31 mouse cellular contexts compared by ENCODE assay signal in the genomic region with DNA sequence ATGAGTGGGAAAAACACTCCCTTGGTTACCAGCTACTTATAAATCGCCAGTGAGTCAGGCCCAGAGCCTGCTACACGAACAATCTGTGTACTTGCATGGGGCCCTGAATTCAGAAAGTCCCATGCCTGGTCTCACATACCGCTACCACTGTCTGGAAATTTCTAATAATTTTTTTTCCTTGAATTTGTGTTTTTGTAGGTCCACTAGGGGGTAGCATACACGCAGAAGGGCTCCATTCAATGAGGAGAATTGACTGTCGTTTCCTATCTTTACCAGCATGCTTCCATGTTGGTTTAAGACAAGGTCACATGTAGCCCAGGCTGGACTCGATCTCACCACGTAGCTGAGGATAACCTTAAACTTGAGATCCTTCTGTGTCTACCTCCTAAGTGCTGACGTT.
A peak's percentile ranks its signal among the peaks of the same experiment; 100 is the strongest.
DNase-seq lines count a peak whose midpoint lies in the region; ATAC-seq and TF ChIP-seq lines count a peak whose summit lies in the region.
"Had no signal": no experiment of that assay in that cellular context is flagged by ENCODE, and none has a peak within 500 bp of the region (broad histone marks: within the 10 kb centered on the region; RNA-seq: fewer than 3 reads in every experiment).

No protein-coding gene starts in this region.

- no peak for ATAC-seq in CD4-positive, CD25-positive, alpha-beta regulatory T cell, adult 4 months
- ATAC-seq in kidney, postnatal 0 days (replicated peaks; ENCODE audit: low FRiP score, low read depth): no peak
- no peak for ATAC-seq in kidney, embryonic 16.5 days (ENCODE audit: low FRiP score, low TSS enrichment)
- ATAC-seq: forebrain, embryonic 13.5 days; midbrain, embryonic 16.5 days; Patski had no signal

- no peak overlapping the region for H3K4me2 ChIP-seq in kidney, postnatal 0 days (ENCODE audit: low read length)
- no peak overlapping the region for H3K4me2 ChIP-seq in kidney, embryonic 16.5 days (replicated peaks; ENCODE audit: low read depth, low read length)
- H3K4me2 ChIP-seq: embryonic facial prominence, embryonic 15.5 days; forebrain, embryonic 13.5 days; heart, embryonic 13.5 days; hindbrain, embryonic 15.5 days; liver, embryonic 13.5 days; neural tube, embryonic 12.5 days had no signal

- no peaks in the 10 kb centered on the region for H3K9me3 ChIP-seq in kidney, postnatal 0 days (replicated peaks; ENCODE audit: low read length)
- H3K9me3 ChIP-seq in kidney, embryonic 16.5 days (ENCODE audit: low read length): no peaks in the 10 kb centered on the region
- H3K9me3 ChIP-seq: embryonic facial prominence, embryonic 10.5 days; embryonic facial prominence, embryonic 15.5 days; forebrain, embryonic 13.5 days; G1E; heart, embryonic 13.5 days; hindbrain, embryonic 15.5 days; liver, embryonic 13.5 days; midbrain, embryonic 10.5 days; neural tube, embryonic 12.5 days had no signal

- no peak overlapping the region for H3K9ac ChIP-seq in kidney, postnatal 0 days (ENCODE audit: low read depth, low read length)
- H3K9ac ChIP-seq in kidney, embryonic 16.5 days (replicated peaks; ENCODE audit: low read length): no peak overlapping the region
- H3K9ac ChIP-seq: embryonic facial prominence, embryonic 15.5 days; forebrain, embryonic 13.5 days; heart, embryonic 13.5 days; hindbrain, embryonic 15.5 days; liver, embryonic 13.5 days; neural tube, embryonic 12.5 days had no signal

- H3K4me1 ChIP-seq in kidney, postnatal 0 days (replicated peaks; ENCODE audit: insufficient read depth, low read length): no peaks in the 10 kb centered on the region
- H3K4me1 ChIP-seq in kidney, embryonic 16.5 days (ENCODE audit: insufficient read depth, low read length): peaks cover 8% of the 10 kb centered on the region; the same call in 1 of the 2 replicates
- H3K4me1 ChIP-seq in testis, adult 2 months (ENCODE audit: control insufficient read depth, insufficient read depth, low read length): peaks cover 5% of the 10 kb centered on the region
- H3K4me1 ChIP-seq: forebrain, embryonic 13.5 days; hindbrain, embryonic 15.5 days; liver, embryonic 13.5 days; neural tube, embryonic 12.5 days had no signal

- TF ChIP-seq POLR2A in testis, adult 2 months (IDR thresholded peaks at IDR 0.05; ENCODE audit: control insufficient read depth, low read depth, low read length): no peak

- no peak overlapping the region for H3K4me3 ChIP-seq in kidney, postnatal 0 days (replicated peaks; ENCODE audit: low read depth, low read length)
- no peak overlapping the region for H3K4me3 ChIP-seq in kidney, embryonic 16.5 days (ENCODE audit: low read length)
- peak overlapping the region; percentile 81 for H3K4me3 ChIP-seq in testis, adult 2 months (ENCODE audit: control insufficient read depth, low read depth, low read length)
- H3K4me3 ChIP-seq: embryonic facial prominence, embryonic 10.5 days; embryonic facial prominence, embryonic 15.5 days; forebrain, embryonic 13.5 days; heart, embryonic 13.5 days; hindbrain, embryonic 15.5 days; liver, embryonic 13.5 days; midbrain, embryonic 10.5 days; myocyte; neural tube, embryonic 12.5 days had no signal

- H3K27me3 ChIP-seq in kidney, postnatal 0 days (ENCODE audit: insufficient read depth, low read length): no peaks in the 10 kb centered on the region
- no peaks in the 10 kb centered on the region for H3K27me3 ChIP-seq in kidney, embryonic 16.5 days (ENCODE audit: insufficient read depth, low read length)
- no peaks in the 10 kb centered on the region for H3K27me3 ChIP-seq in testis, adult 2 months (ENCODE audit: control insufficient read depth, insufficient read depth, low read length)
- H3K27me3 ChIP-seq: embryonic facial prominence, embryonic 15.5 days; forebrain, embryonic 13.5 days; hindbrain, embryonic 15.5 days; liver, embryonic 13.5 days; neural tube, embryonic 12.5 days; Patski had no signal

- DNase-seq in CD4-positive, CD25-positive, alpha-beta regulatory T cell, adult 2 months (ENCODE audit: low read depth, low spot score): peak; percentile 23
- DNase-seq in kidney, postnatal 0 days (ENCODE audit: low spot score): no peak
- no peak for DNase-seq in testis, postnatal 10 days (ENCODE audit: low spot score)
- DNase-seq in right cerebral cortex, postnatal 14 days: no peak
- no peak for DNase-seq in adrenal gland, postnatal 10 days
- DNase-seq: adrenal gland, postnatal 25 days; cerebellum, adult 18-20 months; cerebellum, postnatal 10 days; gastrocnemius, postnatal 36 days; heart, postnatal 10 days; kidney, adult 8-10 months; kidney, postnatal 25 days; liver, embryonic 13.5 days; lung, adult 2 months; lung, postnatal 14 days; right cerebral cortex, adult 18-20 months; right cerebral cortex, postnatal 4 days had no signal

- peak; percentile 28; the same call in 1 of the 2 replicates for TF ChIP-seq CTCF in kidney, postnatal 0 days (IDR thresholded peaks at IDR 0.05; ENCODE audit: low read depth)
- no peak for TF ChIP-seq CTCF in testis, adult 2 months (IDR thresholded peaks at IDR 0.05; ENCODE audit: control insufficient read depth, insufficient read depth, insufficient replicate concordance, low read depth, low read length)

- 80% methylated on average over 8 of the region's 8 CpGs for WGBS in kidney, postnatal 0 days
- WGBS in kidney, embryonic 16.5 days: 81% methylated on average over 8 of the region's 8 CpGs

- no peak overlapping the region for H3K27ac ChIP-seq in kidney, postnatal 0 days
- H3K27ac ChIP-seq in kidney, embryonic 16.5 days (ENCODE audit: low read length): no peak overlapping the region
- H3K27ac ChIP-seq in testis, adult 2 months (ENCODE audit: control insufficient read depth, insufficient read depth, low read depth, low read length): no peak overlapping the region
- H3K27ac ChIP-seq: embryonic facial prominence, embryonic 15.5 days; forebrain, embryonic 13.5 days; heart, embryonic 13.5 days; hindbrain, embryonic 15.5 days; liver, embryonic 13.5 days; midbrain, embryonic 10.5 days; neural tube, embryonic 12.5 days had no signal

- no peaks in the 10 kb centered on the region for H3K36me3 ChIP-seq in kidney, postnatal 0 days (ENCODE audit: insufficient read depth, low read length)
- H3K36me3 ChIP-seq in kidney, embryonic 16.5 days (ENCODE audit: insufficient read depth, low read length): no peaks in the 10 kb centered on the region
- no peaks in the 10 kb centered on the region for H3K36me3 ChIP-seq in testis, adult 2 months (ENCODE audit: control insufficient read depth, insufficient read depth, low read length)
- H3K36me3 ChIP-seq: embryonic facial prominence, embryonic 10.5 days; embryonic facial prominence, embryonic 15.5 days; G1E; heart, embryonic 13.5 days; hindbrain, embryonic 15.5 days; liver, embryonic 13.5 days; midbrain, embryonic 10.5 days; neural tube, embryonic 12.5 days had no signal
